Mouse (Mus musculus): Measurements from ENCODE around the gene P4htm.

The P4htm gene

GRCm38 (mm10) chr9:108577934-108578544 is 19.4 kb downstream of the P4htm start:
- no peak for DNase-seq (ENCODE audit: low read depth, low spot score)

GRCm38 (mm10) chr9:108577025-108577424 is 20.4 kb downstream of the P4htm start:
- DNase-seq (ENCODE audit: low read depth, low spot score), result no peak

GRCm38 (mm10) chr9:108575321-108576297 is 21.9 kb downstream of the P4htm start:
- DNase-seq (ENCODE audit: low read depth, low spot score), result no peak

- DNase-seq (ENCODE audit: low read depth, low spot score), result no peak
Observed at GRCm38 (mm10) chr9:108574921-108575320, 22.5 kb downstream of the P4htm start.

- DNase-seq (ENCODE audit: low read depth, low spot score), result no peak
Observed at GRCm38 (mm10) chr9:108573774-108574690, 23.4 kb downstream of the P4htm start.

GRCm38 (mm10) chr9:108572321-108572720 is 25.1 kb downstream of the P4htm start:
- no peak for DNase-seq (ENCODE audit: low read depth, low spot score)

- DNase-seq (ENCODE audit: low read depth, low spot score), result no peak
Observed at GRCm38 (mm10) chr9:108571401-108571973, 26.0 kb downstream of the P4htm start.

GRCm38 (mm10) chr9:108570207-108570896 is 27.1 kb downstream of the P4htm start:
- peak; percentile 65 for DNase-seq (ENCODE audit: low read depth, low spot score)

GRCm38 (mm10) chr9:108569381-108570206 is 27.9 kb downstream of the P4htm start, which contains the start of gene Dalrd3:
Gene Dalrd3 (plus strand): TSS chr9:108569886.
- peak; percentile 78 for DNase-seq (ENCODE audit: low read depth, low spot score)

GRCm38 (mm10) chr9:108568511-108568921 is 29.0 kb downstream of the P4htm start:
- no peak for DNase-seq (ENCODE audit: low read depth, low spot score)

- DNase-seq (ENCODE audit: low read depth, low spot score), result no peak
Observed at GRCm38 (mm10) chr9:108567931-108568419, 29.5 kb downstream of the P4htm start.

- peak; percentile 88 for DNase-seq (ENCODE audit: low read depth, low spot score)
Observed at GRCm38 (mm10) chr9:108566815-108567776, 30.4 kb downstream of the P4htm start, which contains the start of gene Ndufaf3. Gene Ndufaf3 (minus strand): TSS chr9:108567434.

GRCm38 (mm10) chr9:108565881-108566814 is 31.3 kb downstream of the P4htm start:
- no peak for DNase-seq (ENCODE audit: low read depth, low spot score)

GRCm38 (mm10) chr9:108564131-108564530 is 33.3 kb downstream of the P4htm start:
- no peak for DNase-seq (ENCODE audit: low read depth, low spot score)

- DNase-seq (ENCODE audit: low read depth, low spot score), result no peak
Observed at GRCm38 (mm10) chr9:108563671-108564070, 33.8 kb downstream of the P4htm start.

- peak; percentile 94 for DNase-seq (ENCODE audit: low read depth, low spot score)
Observed at GRCm38 (mm10) chr9:108560227-108560841, 37.1 kb downstream of the P4htm start, which contains the start of gene Impdh2. Gene Impdh2 (plus strand): TSS chr9:108560286.

- no peak for DNase-seq (ENCODE audit: low read depth, low spot score)
Observed at GRCm38 (mm10) chr9:108559169-108559568, 38.3 kb downstream of the P4htm start.

All from c-Kit-negative CD71-positive TER-119-positive erythroid progenitor cells, embryonic 14.5 days (primary cell).